In genomic region chr12:70628384-70629365, GRCm38 (mm10) we compare ENCODE assay signal across 16 mouse cellular contexts.
DNase-seq lines count a peak whose midpoint lies in the region; ATAC-seq and TF ChIP-seq lines count a peak whose summit lies in the region.
"Had no signal": no experiment of that assay in that cellular context is flagged by ENCODE, and none has a peak within 500 bp of the region (broad histone marks: within the 10 kb centered on the region; RNA-seq: fewer than 3 reads in every experiment).

No protein-coding gene starts in this region.

- H3K9ac ChIP-seq in forebrain, postnatal 0 days, result no peak overlapping the region
- H3K9ac ChIP-seq in forebrain, embryonic 11.5 days (ENCODE audit: low read length), result no peak overlapping the region
- H3K9ac ChIP-seq in lung, embryonic 14.5 days, result no peak overlapping the region
- H3K9ac ChIP-seq in lung, postnatal 0 days (replicated peaks; ENCODE audit: low read depth), result no peak overlapping the region
- H3K9ac ChIP-seq: liver, postnatal 0 days; neural tube, embryonic 12.5 days had no signal

- no peak overlapping the region for H3K4me2 ChIP-seq in forebrain, postnatal 0 days (ENCODE audit: low read depth)
- H3K4me2 ChIP-seq in forebrain, embryonic 11.5 days (ENCODE audit: low read depth, low read length, severe bottlenecking), result no peak overlapping the region
- no peak overlapping the region for H3K4me2 ChIP-seq in lung, embryonic 14.5 days
- H3K4me2 ChIP-seq in lung, postnatal 0 days (replicated peaks; ENCODE audit: low read depth, low read length), result 0 out of 2 replicates have a peak overlapping the region, but pooled peaks have one; percentile 22
- H3K4me2 ChIP-seq: neural tube, embryonic 12.5 days had no signal

- TF ChIP-seq CTCF in forebrain, postnatal 0 days (IDR thresholded peaks at IDR 0.05; ENCODE audit: low read depth), result no peak
- no peak for TF ChIP-seq CTCF in lung, embryonic 14.5 days (IDR thresholded peaks at IDR 0.05; ENCODE audit: low read depth)
- TF ChIP-seq CTCF in lung, postnatal 0 days (IDR thresholded peaks at IDR 0.05), result no peak
- TF ChIP-seq CTCF in left cerebral cortex, adult 2 months (IDR thresholded peaks at IDR 0.05), result no peak

- no peaks in the 10 kb centered on the region for H3K27me3 ChIP-seq in forebrain, postnatal 0 days (ENCODE audit: insufficient read depth, low read length)
- no peaks in the 10 kb centered on the region for H3K27me3 ChIP-seq in forebrain, embryonic 11.5 days (ENCODE audit: control insufficient read depth, insufficient read depth, low read length)
- no peaks in the 10 kb centered on the region for H3K27me3 ChIP-seq in lung, embryonic 14.5 days (ENCODE audit: insufficient read depth, low read length)
- no peaks in the 10 kb centered on the region for H3K27me3 ChIP-seq in lung, postnatal 0 days (replicated peaks; ENCODE audit: insufficient read depth, low read length)
- H3K27me3 ChIP-seq: neural tube, embryonic 12.5 days had no signal

- TF ChIP-seq EP300 in lung, postnatal 0 days (IDR thresholded peaks at IDR 0.05), result no peak

- intact Hi-C loops in left cerebral cortex, adult 2 months (cut with DNase I), result no loop called here

- no peaks in the 10 kb centered on the region for H3K36me3 ChIP-seq in forebrain, postnatal 0 days (ENCODE audit: insufficient read depth)
- no peaks in the 10 kb centered on the region for H3K36me3 ChIP-seq in forebrain, embryonic 11.5 days (ENCODE audit: control insufficient read depth, insufficient read depth, low read length)
- no peaks in the 10 kb centered on the region for H3K36me3 ChIP-seq in lung, embryonic 14.5 days (ENCODE audit: insufficient read depth)
- no peaks in the 10 kb centered on the region for H3K36me3 ChIP-seq in lung, postnatal 0 days (ENCODE audit: insufficient read depth, low read length)
- H3K36me3 ChIP-seq: G1E; neural tube, embryonic 12.5 days had no signal

- 67% methylated on average over 21 of the region's 21 CpGs for WGBS in forebrain, postnatal 0 days
- WGBS in forebrain, embryonic 11.5 days, result 85% methylated on average over 21 of the region's 21 CpGs
- WGBS in lung, embryonic 14.5 days, result 34% methylated on average over 21 of the region's 21 CpGs
- 28% methylated on average over 21 of the region's 21 CpGs for WGBS in lung, postnatal 0 days

- peaks cover 11% of the 10 kb centered on the region; the same call in 1 of the 2 replicates for H3K4me1 ChIP-seq in forebrain, postnatal 0 days (ENCODE audit: insufficient read depth)
- H3K4me1 ChIP-seq in forebrain, embryonic 11.5 days (replicated peaks; ENCODE audit: control insufficient read depth, insufficient read depth, low read length), result no peaks in the 10 kb centered on the region
- H3K4me1 ChIP-seq in lung, embryonic 14.5 days (ENCODE audit: insufficient read depth), result peaks cover 22% of the 10 kb centered on the region
- H3K4me1 ChIP-seq in lung, postnatal 0 days (ENCODE audit: insufficient read depth, low read depth, low read length), result peaks cover 4% of the 10 kb centered on the region; the same call in 1 of the 2 replicates
- H3K4me1 ChIP-seq: neural tube, embryonic 12.5 days had no signal

- peak overlapping the region; percentile 21; the same call in 1 of the 2 replicates for H3K27ac ChIP-seq in forebrain, postnatal 0 days (ENCODE audit: low read depth, low read length)
- H3K27ac ChIP-seq in forebrain, embryonic 11.5 days (ENCODE audit: low read depth, low read length), result no peak overlapping the region
- no peak overlapping the region; the same call in 1 of the 2 replicates for H3K27ac ChIP-seq in lung, embryonic 14.5 days (ENCODE audit: low read depth)
- 0 out of 2 replicates have a peak overlapping the region, but pooled peaks have one; percentile 23 for H3K27ac ChIP-seq in lung, postnatal 0 days (ENCODE audit: low read length)
- no peak overlapping the region for H3K27ac ChIP-seq in left cerebral cortex, adult 2 months
- H3K27ac ChIP-seq: layer of hippocampus, adult 2 months; neural tube, embryonic 12.5 days had no signal

- no peak overlapping the region for H3K4me3 ChIP-seq in forebrain, postnatal 0 days (ENCODE audit: low read depth, low read length)
- no peak overlapping the region for H3K4me3 ChIP-seq in forebrain, embryonic 11.5 days (ENCODE audit: low read depth, low read length)
- H3K4me3 ChIP-seq in lung, embryonic 14.5 days (ENCODE audit: low read depth, low read length), result no peak overlapping the region
- no peak overlapping the region for H3K4me3 ChIP-seq in lung, postnatal 0 days (ENCODE audit: low read depth, low read length)
- H3K4me3 ChIP-seq in left cerebral cortex, adult 2 months, result no peak overlapping the region
- H3K4me3 ChIP-seq: layer of hippocampus, adult 2 months; neural tube, embryonic 12.5 days had no signal

- ATAC-seq in forebrain, postnatal 0 days, result peak; percentile 14; the same call in 1 of the 2 replicates
- no peak for ATAC-seq in forebrain, embryonic 11.5 days (replicated peaks; ENCODE audit: low FRiP score)
- ATAC-seq in lung, embryonic 14.5 days (ENCODE audit: insufficient read depth), result peak; percentile 44; the same call in 1 of the 2 replicates
- ATAC-seq in lung, postnatal 0 days, result no peak
- ATAC-seq: intestine, embryonic 16.5 days; liver, postnatal 0 days had no signal

- no peak for DNase-seq in forebrain, postnatal 0 days
- no peak for DNase-seq in forebrain, embryonic 11.5 days (ENCODE audit: low spot score)
- no peak for DNase-seq in lung, embryonic 14.5 days
- no peak for DNase-seq in lung, postnatal 14 days
- peak; percentile 50 for DNase-seq in lung, postnatal 0 days (ENCODE audit: low spot score)
- peak; percentile 66 to 67 for DNase-seq in thymus, postnatal 10 days (ENCODE audit: low spot score in 2 of 2)
- DNase-seq in left cerebral cortex, adult 2 months (ENCODE audit: extremely low spot score in 1 of 2, low spot score in 2 of 2), result no peak
- no peak for DNase-seq in adrenal gland, adult 8-10 months
- DNase-seq: adrenal gland, postnatal 25 days; heart, postnatal 4 days; liver, postnatal 0 days; spleen, adult 18-20 months had no signal

- no peaks in the 10 kb centered on the region for H3K9me3 ChIP-seq in forebrain, postnatal 0 days (ENCODE audit: low read length)
- H3K9me3 ChIP-seq in forebrain, embryonic 11.5 days (ENCODE audit: control insufficient read depth, low read length), result no peaks in the 10 kb centered on the region
- no peaks in the 10 kb centered on the region for H3K9me3 ChIP-seq in lung, embryonic 14.5 days (ENCODE audit: low read depth, low read length)
- no peaks in the 10 kb centered on the region for H3K9me3 ChIP-seq in lung, postnatal 0 days (ENCODE audit: low read length)
- H3K9me3 ChIP-seq: G1E; neural tube, embryonic 12.5 days had no signal

Comparison
In these comparisons a context has a peak if more than half of its experiments do, and no peak if none do; other contexts are left out.
1. ATAC-seq: peak in forebrain, postnatal 0 days (single experiment) and lung, embryonic 14.5 days (single experiment); none in forebrain, embryonic 11.5 days (single experiment) and lung, postnatal 0 days (single experiment).
2. DNase-seq: peak in lung, postnatal 0 days (single experiment) and thymus, postnatal 10 days (2 of 2); none in forebrain, postnatal 0 days (single experiment), forebrain, embryonic 11.5 days (single experiment), lung, embryonic 14.5 days (single experiment), lung, postnatal 14 days (single experiment), left cerebral cortex, adult 2 months (0 of 2) and adrenal gland, adult 8-10 months (single experiment).
3. H3K27ac ChIP-seq: peak in forebrain, postnatal 0 days (single experiment) and lung, postnatal 0 days (single experiment); none in forebrain, embryonic 11.5 days (single experiment), lung, embryonic 14.5 days (single experiment) and left cerebral cortex, adult 2 months (single experiment).